Mouse (Mus musculus) intestine, embryonic 16.5 days (tissue): ENCODE data around the gene Isg20l2. TPM values are rescaled to one million over a fixed set of nuclear protein-coding genes. Genes with fewer than 3 reads are reported as not detected.

Experiments
- ATAC-seq: fragments of 200-750 bp; cut with Nextera tagmentation; 2 replicates; pipeline ENCODE4 v1.8.0; 2017; ENCODE audit warnings: moderate TSS enrichment, moderate library complexity
- H3K27ac ChIP-seq: fragments of 300-500 bp; sonication (generic); 2 replicates; pipeline ENCODE4 v1.5.1; 2014; ENCODE audit warnings: mild to moderate bottlenecking, low read length
- H3K27me3 ChIP-seq: fragments of 300-500 bp; sonication (generic); replicated peaks from 2 replicates; pipeline ENCODE4 v1.6.1; 2014; ENCODE audit warnings: low read length, control low read depth, mixed read lengths; ENCODE audit not compliant: control insufficient read depth, insufficient read depth
- H3K36me3 ChIP-seq: fragments of 300-500 bp; sonication (generic); 2 replicates; pipeline ENCODE4 v1.6.1; 2014; ENCODE audit warnings: low read length, control low read depth; ENCODE audit not compliant: control insufficient read depth, insufficient read depth
- H3K4me1 ChIP-seq: fragments of 300-500 bp; sonication (generic); 2 replicates; pipeline ENCODE4 v1.6.1; 2014; ENCODE audit warnings: low read length, control low read depth, mixed read lengths; ENCODE audit not compliant: control insufficient read depth, insufficient read depth
- H3K4me2 ChIP-seq: fragments of 300-500 bp; sonication (generic); 2 replicates; pipeline ENCODE4 v1.6.1; 2014; ENCODE audit warnings: low read depth, low read length, control low read depth
- H3K4me3 ChIP-seq: fragments of 300-500 bp; sonication (generic); 2 replicates; pipeline ENCODE4 v1.5.1; 2014; ENCODE audit warnings: mild to moderate bottlenecking, low read length
- H3K9ac ChIP-seq: fragments of 300-500 bp; sonication (generic); 2 replicates; pipeline ENCODE4 v1.6.1; 2014; ENCODE audit warnings: low read depth, low read length
- H3K9me3 ChIP-seq: fragments of 300-500 bp; sonication (generic); 2 replicates; pipeline ENCODE4 v1.6.1; 2016; ENCODE audit warnings: low read length, control low read depth; ENCODE audit not compliant: control insufficient read depth
- WGBS: fragments of 180-500 bp; shearing (Covaris S2); extraction: QIAGEN DNeasy Blood & Tissue Kit; methylation state at CpG from one replicate; pipeline ENCODE4 v1.1.7; 2014; 5-methylcytosine and 5-hydroxymethylcytosine counted together
- polyA plus RNA-seq: library from polyadenylated mRNA; unstranded; fragments of >200 nt; fragmentation: Nextera tagmentation; extraction: Ambion mirVana; gene quantifications from 2 replicates; pipeline ENCODE4 v1.2.1, GENCODE M21; 2015

The Isg20l2 gene
- polyA plus RNA-seq, 1 experiment from 2014 or later, result 39.8 TPM

- no peak for ATAC-seq
- Histone ChIP-seq H3K9me3 (no peaks in the 10 kb centered on the region), H3K36me3 (no peaks in the 10 kb centered on the region), H3K4me1 (peaks cover 48% of the 10 kb centered on the region), H3K9ac (peak overlapping the region; percentile 29; the same call in 1 of the 2 replicates), H3K4me2 (no peak overlapping the region), H3K27ac (0 out of 2 replicates have a peak overlapping the region, but pooled peaks have one; percentile 33), H3K4me3 (no peak overlapping the region), H3K27me3 (no peaks in the 10 kb centered on the region)
- 65% methylated on average over 3 of the region's 3 CpGs for WGBS
Observed at GRCm38 (mm10) chr3:87980085-87980484, 50.0 kb downstream of the Isg20l2 start.

- no peak for ATAC-seq
- WGBS, result 72% methylated on average over 5 of the region's 5 CpGs
- H3K9me3 ChIP-seq, result no peaks in the 10 kb centered on the region
- H3K4me2 ChIP-seq, result no peak overlapping the region
- H3K4me1 ChIP-seq, result peaks cover 55% of the 10 kb centered on the region
- H3K27ac ChIP-seq, result peak overlapping the region; percentile 33
- H3K36me3 ChIP-seq, result no peaks in the 10 kb centered on the region
- no peaks in the 10 kb centered on the region for H3K27me3 ChIP-seq
- H3K4me3 ChIP-seq, result no peak overlapping the region
- peak overlapping the region; percentile 70; the same call in 1 of the 2 replicates for H3K9ac ChIP-seq
Observed at GRCm38 (mm10) chr3:87980728-87981127, 50.6 kb downstream of the Isg20l2 start.

GRCm38 (mm10) chr3:87981214-87981760, 51.2 kb downstream of the Isg20l2 start:
- Histone ChIP-seq H3K9ac (peak overlapping the region; percentile 70; the same call in 1 of the 2 replicates), H3K27ac (peak overlapping the region; percentile 100)

GRCm38 (mm10) chr3:87981894-87982835, 52.1 kb downstream of the Isg20l2 start:
- WGBS, result 25% methylated on average over 12 of the region's 12 CpGs
- Histone ChIP-seq H3K4me2 (peak overlapping the region; percentile 54), H3K36me3 (no peaks in the 10 kb centered on the region), H3K9me3 (no peaks in the 10 kb centered on the region), H3K9ac (peak overlapping the region; percentile 70), H3K27ac (peak overlapping the region; percentile 100), H3K4me3 (peak overlapping the region; percentile 23), H3K4me1 (peaks cover 68% of the 10 kb centered on the region), H3K27me3 (no peaks in the 10 kb centered on the region)
- peak; percentile 83 for ATAC-seq

More at GRCm38 (mm10) chr3:87981214-87981760, 51.2 kb downstream of the Isg20l2 start:
- Histone ChIP-seq H3K27me3 (no peaks in the 10 kb centered on the region), H3K4me2 (no peak overlapping the region), H3K4me3 (no peak overlapping the region), H3K36me3 (no peaks in the 10 kb centered on the region), H3K4me1 (peaks cover 61% of the 10 kb centered on the region), H3K9me3 (no peaks in the 10 kb centered on the region)
- no peak for ATAC-seq
- 80% methylated on average over 6 of the region's 6 CpGs for WGBS

- Histone ChIP-seq H3K4me1 (peaks cover 76% of the 10 kb centered on the region), H3K36me3 (no peaks in the 10 kb centered on the region), H3K27me3 (no peaks in the 10 kb centered on the region), H3K9ac (peak overlapping the region; percentile 70), H3K27ac (peak overlapping the region; percentile 100), H3K4me2 (peak overlapping the region; percentile 54), H3K9me3 (no peaks in the 10 kb centered on the region), H3K4me3 (peak overlapping the region; percentile 23)
- 4% methylated on average over 13 of the region's 13 CpGs for WGBS
- peak; percentile 84 for ATAC-seq
Observed at GRCm38 (mm10) chr3:87982836-87983601, 52.9 kb downstream of the Isg20l2 start.

GRCm38 (mm10) chr3:87983627-87984026, 53.5 kb downstream of the Isg20l2 start:
- Histone ChIP-seq H3K27ac (peak overlapping the region; percentile 100), H3K4me3 (peak overlapping the region; percentile 23; the same call in 1 of the 2 replicates), H3K4me1 (peaks cover 78% of the 10 kb centered on the region), H3K4me2 (peak overlapping the region; percentile 54), H3K27me3 (peaks cover 2% of the 10 kb centered on the region; the same call in 1 of the 2 replicates), H3K9ac (peak overlapping the region; percentile 70), H3K36me3 (no peaks in the 10 kb centered on the region), H3K9me3 (no peaks in the 10 kb centered on the region)
- ATAC-seq, result no peak
- WGBS, result 50% methylated on average over 6 of the region's 6 CpGs

- H3K27ac ChIP-seq, result peak overlapping the region; percentile 100
- peaks cover 5% of the 10 kb centered on the region; the same call in 1 of the 2 replicates for H3K27me3 ChIP-seq
- H3K36me3 ChIP-seq, result no peaks in the 10 kb centered on the region
- no peak for ATAC-seq
- no peak overlapping the region for H3K4me2 ChIP-seq
- H3K9me3 ChIP-seq, result no peaks in the 10 kb centered on the region
- H3K4me3 ChIP-seq, result no peak overlapping the region
- H3K9ac ChIP-seq, result peak overlapping the region; percentile 70; the same call in 1 of the 2 replicates
- WGBS, result 29% methylated on average over 3 of the region's 3 CpGs
- H3K4me1 ChIP-seq, result peaks cover 78% of the 10 kb centered on the region
Observed at GRCm38 (mm10) chr3:87984094-87984493, 54.0 kb downstream of the Isg20l2 start.

GRCm38 (mm10) chr3:87985505-87986320, 55.6 kb downstream of the Isg20l2 start:
- no peak for ATAC-seq
- Histone ChIP-seq H3K36me3 (no peaks in the 10 kb centered on the region), H3K4me2 (no peak overlapping the region), H3K9me3 (no peaks in the 10 kb centered on the region), H3K27me3 (peaks cover 14% of the 10 kb centered on the region; the same call in 1 of the 2 replicates), H3K4me1 (peaks cover 70% of the 10 kb centered on the region), H3K27ac (peak overlapping the region; percentile 70), H3K4me3 (no peak overlapping the region), H3K9ac (0 out of 2 replicates have a peak overlapping the region, but pooled peaks have one; percentile 43)
- WGBS, result 35% methylated on average over 12 of the region's 12 CpGs
